Mouse (Mus musculus): ENCODE data around the gene Txlnb. TPM values are rescaled to one million over a fixed set of nuclear protein-coding genes. Genes with fewer than 3 reads are reported as not detected.

The Txlnb gene
- polyA plus RNA-seq, 2 experiments: 3.9 to 5.7 TPM

- TF ChIP-seq POLR2A (IDR thresholded peaks at IDR 0.05; ENCODE audit: borderline replicate concordance, extremely low read depth, insufficient read depth, insufficient read length): no peak
- ATAC-seq (ENCODE audit: low FRiP score, low read depth) (no peak), DNase-seq (ENCODE audit: low spot score) (no peak)
- Histone ChIP-seq H3K27me3 (ENCODE audit: control insufficient read depth, insufficient read depth, low read length) (no peaks in the 10 kb centered on the region), H3K4me2 (replicated peaks; ENCODE audit: low read depth, low read length, severe bottlenecking) (no peak overlapping the region), H3K4me3 (replicated peaks; ENCODE audit: low read length) (no peak overlapping the region), H3K36me3 (ENCODE audit: control insufficient read depth, insufficient read depth, low read length) (no peaks in the 10 kb centered on the region), H3K9ac (ENCODE audit: low read depth, low read length, severe bottlenecking) (no peak overlapping the region), H3K9me3 (ENCODE audit: control insufficient read depth, low read length) (no peaks in the 10 kb centered on the region), H3K4me1 (ENCODE audit: control insufficient read depth, insufficient read depth, low read length) (no peaks in the 10 kb centered on the region), H3K27ac (replicated peaks; ENCODE audit: low read depth, low read length) (no peak overlapping the region)
- 53% methylated on average over 3 of the region's 3 CpGs for WGBS
Measured at GRCm38 (mm10) chr10:17786771-17787170, 9.3 kb upstream of the Txlnb start.

- H3K4me2 ChIP-seq (replicated peaks; ENCODE audit: low read depth, low read length, severe bottlenecking): no peak overlapping the region
- H3K27me3 ChIP-seq (ENCODE audit: control insufficient read depth, insufficient read depth, low read length): no peaks in the 10 kb centered on the region
- no peaks in the 10 kb centered on the region for H3K9me3 ChIP-seq (ENCODE audit: control insufficient read depth, low read length)
- no peak for DNase-seq (ENCODE audit: low spot score)
- H3K9ac ChIP-seq (ENCODE audit: low read depth, low read length, severe bottlenecking): no peak overlapping the region
- no peaks in the 10 kb centered on the region for H3K36me3 ChIP-seq (ENCODE audit: control insufficient read depth, insufficient read depth, low read length)
- no peak overlapping the region for H3K27ac ChIP-seq (replicated peaks; ENCODE audit: low read depth, low read length)
- WGBS: 72% methylated on average over 1 of the region's 1 CpGs
- no peak for ATAC-seq (ENCODE audit: low FRiP score, low read depth)
- no peak for TF ChIP-seq POLR2A (IDR thresholded peaks at IDR 0.05; ENCODE audit: borderline replicate concordance, extremely low read depth, insufficient read depth, insufficient read length)
- no peak overlapping the region for H3K4me3 ChIP-seq (replicated peaks; ENCODE audit: low read length)
- H3K4me1 ChIP-seq (ENCODE audit: control insufficient read depth, insufficient read depth, low read length): no peaks in the 10 kb centered on the region
Measured at GRCm38 (mm10) chr10:17787938-17788337, 8.1 kb upstream of the Txlnb start.

DNA sequence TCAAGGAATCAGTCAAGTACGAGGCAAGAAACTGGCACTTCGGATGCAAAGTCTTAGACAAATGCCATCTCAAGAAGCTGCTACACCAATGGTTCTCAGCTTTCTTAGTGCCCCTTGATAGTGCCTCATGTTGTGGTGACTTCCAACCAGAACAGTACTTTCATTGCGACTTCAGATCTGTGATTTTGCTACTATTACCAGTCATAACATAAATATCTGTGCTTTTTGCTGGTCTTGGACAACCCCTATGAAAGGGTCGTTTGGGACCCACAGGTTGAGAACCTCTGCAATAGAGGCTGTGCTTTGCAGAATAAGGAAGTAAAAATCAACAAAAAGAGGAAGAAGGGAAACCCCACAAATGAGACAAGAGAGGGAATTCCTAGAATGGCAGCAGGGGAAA is 7.7 kb upstream of the Txlnb start:
- H3K4me2 ChIP-seq (replicated peaks; ENCODE audit: low read depth, low read length, severe bottlenecking): no peak overlapping the region
- H3K27me3 ChIP-seq (ENCODE audit: control insufficient read depth, insufficient read depth, low read length): no peaks in the 10 kb centered on the region
- no peaks in the 10 kb centered on the region for H3K36me3 ChIP-seq (ENCODE audit: control insufficient read depth, insufficient read depth, low read length)
- ATAC-seq (ENCODE audit: low FRiP score, low read depth): no peak
- WGBS: 79% methylated on average over 4 of the region's 4 CpGs
- H3K27ac ChIP-seq (replicated peaks; ENCODE audit: low read depth, low read length): no peak overlapping the region
- no peak overlapping the region for H3K4me3 ChIP-seq (replicated peaks; ENCODE audit: low read length)
- no peaks in the 10 kb centered on the region for H3K9me3 ChIP-seq (ENCODE audit: control insufficient read depth, low read length)
- H3K4me1 ChIP-seq (ENCODE audit: control insufficient read depth, insufficient read depth, low read length): no peaks in the 10 kb centered on the region
- TF ChIP-seq POLR2A (IDR thresholded peaks at IDR 0.05; ENCODE audit: borderline replicate concordance, extremely low read depth, insufficient read depth, insufficient read length): no peak
- no peak for DNase-seq (ENCODE audit: low spot score)
- H3K9ac ChIP-seq (ENCODE audit: low read depth, low read length, severe bottlenecking): no peak overlapping the region

GRCm38 (mm10) chr10:17793926-17794325 is 2.1 kb upstream of the Txlnb start:
- H3K27ac ChIP-seq (replicated peaks; ENCODE audit: low read depth, low read length): no peak overlapping the region
- ATAC-seq (ENCODE audit: low FRiP score, low read depth) (no peak), DNase-seq (ENCODE audit: low spot score) (peak; percentile 74)
- H3K9me3 ChIP-seq (ENCODE audit: control insufficient read depth, low read length): no peaks in the 10 kb centered on the region
- WGBS: 59% methylated on average over 5 of the region's 5 CpGs
- no peaks in the 10 kb centered on the region for H3K36me3 ChIP-seq (ENCODE audit: control insufficient read depth, insufficient read depth, low read length)
- H3K4me3 ChIP-seq (replicated peaks; ENCODE audit: low read length): no peak overlapping the region
- TF ChIP-seq POLR2A (IDR thresholded peaks at IDR 0.05; ENCODE audit: borderline replicate concordance, extremely low read depth, insufficient read depth, insufficient read length): no peak
- H3K9ac ChIP-seq (ENCODE audit: low read depth, low read length, severe bottlenecking): no peak overlapping the region
- no peaks in the 10 kb centered on the region for H3K27me3 ChIP-seq (ENCODE audit: control insufficient read depth, insufficient read depth, low read length)
- peaks cover 22% of the 10 kb centered on the region for H3K4me1 ChIP-seq (ENCODE audit: control insufficient read depth, insufficient read depth, low read length)
- no peak overlapping the region for H3K4me2 ChIP-seq (replicated peaks; ENCODE audit: low read depth, low read length, severe bottlenecking)

DNA sequence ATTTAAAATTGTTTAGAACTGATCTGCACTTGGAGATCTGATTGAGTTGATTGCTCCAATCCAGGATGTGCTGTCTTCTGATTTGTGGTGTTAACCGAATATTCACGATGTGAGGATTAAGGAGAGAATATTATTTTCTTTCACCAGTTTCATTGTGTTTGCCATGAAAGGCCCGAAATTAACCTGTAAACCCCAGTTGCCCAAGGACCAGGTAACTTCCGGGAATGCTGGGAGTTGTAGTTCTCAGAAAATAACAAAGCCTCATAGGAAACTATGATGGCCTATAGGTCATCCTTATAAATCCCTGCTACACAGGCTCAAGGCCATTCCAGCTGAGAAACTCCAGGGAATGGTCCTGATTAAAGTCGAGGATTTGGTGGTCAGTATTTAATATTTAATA is 1.6 kb upstream of the Txlnb start:
- H3K9me3 ChIP-seq (ENCODE audit: control insufficient read depth, low read length): no peaks in the 10 kb centered on the region
- H3K4me2 ChIP-seq (replicated peaks; ENCODE audit: low read depth, low read length, severe bottlenecking): no peak overlapping the region
- no peak for DNase-seq (ENCODE audit: low spot score)
- no peak for ATAC-seq (ENCODE audit: low FRiP score, low read depth)
- no peak overlapping the region for H3K9ac ChIP-seq (ENCODE audit: low read depth, low read length, severe bottlenecking)
- no peak for TF ChIP-seq POLR2A (IDR thresholded peaks at IDR 0.05; ENCODE audit: borderline replicate concordance, extremely low read depth, insufficient read depth, insufficient read length)
- H3K36me3 ChIP-seq (ENCODE audit: control insufficient read depth, insufficient read depth, low read length): no peaks in the 10 kb centered on the region
- H3K4me3 ChIP-seq (replicated peaks; ENCODE audit: low read length): no peak overlapping the region
- H3K27ac ChIP-seq (replicated peaks; ENCODE audit: low read depth, low read length): no peak overlapping the region
- peaks cover 22% of the 10 kb centered on the region for H3K4me1 ChIP-seq (ENCODE audit: control insufficient read depth, insufficient read depth, low read length)
- 82% methylated on average over 5 of the region's 5 CpGs for WGBS
- no peaks in the 10 kb centered on the region for H3K27me3 ChIP-seq (ENCODE audit: control insufficient read depth, insufficient read depth, low read length)

GRCm38 (mm10) chr10:17795227-17795626 is 799 bp upstream of the Txlnb start:
- H3K27me3 ChIP-seq (ENCODE audit: control insufficient read depth, insufficient read depth, low read length): no peaks in the 10 kb centered on the region
- H3K4me1 ChIP-seq (ENCODE audit: control insufficient read depth, insufficient read depth, low read length): peaks cover 22% of the 10 kb centered on the region
- TF ChIP-seq POLR2A (IDR thresholded peaks at IDR 0.05; ENCODE audit: borderline replicate concordance, extremely low read depth, insufficient read depth, insufficient read length): no peak
- 77% methylated on average over 4 of the region's 4 CpGs for WGBS
- H3K36me3 ChIP-seq (ENCODE audit: control insufficient read depth, insufficient read depth, low read length): no peaks in the 10 kb centered on the region
- DNase-seq (ENCODE audit: low spot score) (no peak), ATAC-seq (ENCODE audit: low FRiP score, low read depth) (no peak)
- no peak overlapping the region for H3K4me3 ChIP-seq (replicated peaks; ENCODE audit: low read length)
- H3K4me2 ChIP-seq (replicated peaks; ENCODE audit: low read depth, low read length, severe bottlenecking): no peak overlapping the region
- no peak overlapping the region for H3K9ac ChIP-seq (ENCODE audit: low read depth, low read length, severe bottlenecking)
- no peaks in the 10 kb centered on the region for H3K9me3 ChIP-seq (ENCODE audit: control insufficient read depth, low read length)
- H3K27ac ChIP-seq (replicated peaks; ENCODE audit: low read depth, low read length): 0 out of 2 replicates have a peak overlapping the region, but pooled peaks have one; percentile 89
